In genomic region chr7:73537634-73538423, GRCm38 (mm10) we compare ENCODE assay signal across 8 mouse cellular contexts. TPM values are rescaled to one million over a fixed set of nuclear protein-coding genes. Genes with fewer than 3 reads are reported as not detected.
DNase-seq lines count a peak whose midpoint lies in the region; ATAC-seq lines count a peak whose summit lies in the region.

No protein-coding gene starts in this region.

- no peaks in the 10 kb centered on the region for H3K27me3 ChIP-seq in heart, embryonic 12.5 days (replicated peaks)
- no peaks in the 10 kb centered on the region for H3K27me3 ChIP-seq in liver, embryonic 12.5 days (replicated peaks)
- no peaks in the 10 kb centered on the region for H3K27me3 ChIP-seq in stomach, embryonic 15.5 days (replicated peaks)

- peaks cover 34% of the 10 kb centered on the region for H3K4me1 ChIP-seq in heart, embryonic 12.5 days (replicated peaks)
- peaks cover 48% of the 10 kb centered on the region for H3K4me1 ChIP-seq in liver, embryonic 12.5 days
- H3K4me1 ChIP-seq in stomach, embryonic 15.5 days, result peaks cover 14% of the 10 kb centered on the region

- no peaks in the 10 kb centered on the region for H3K9me3 ChIP-seq in heart, embryonic 12.5 days (replicated peaks)
- no peaks in the 10 kb centered on the region for H3K9me3 ChIP-seq in liver, embryonic 12.5 days (replicated peaks)
- no peaks in the 10 kb centered on the region for H3K9me3 ChIP-seq in stomach, embryonic 15.5 days

- peak; percentile 95 for ATAC-seq in erythroid progenitor cell, adult 5-6 weeks (replicated peaks; ENCODE audit: low FRiP score, poor library complexity, severe bottlenecking)
- ATAC-seq in heart, embryonic 12.5 days (ENCODE audit: insufficient number of reproducible peaks, low FRiP score), result peak; percentile 97
- ATAC-seq in liver, embryonic 12.5 days, result peak; percentile 99
- ATAC-seq in stomach, embryonic 15.5 days (ENCODE audit: insufficient read depth, low FRiP score, low read depth), result peak; percentile 98

- H3K4me2 ChIP-seq in heart, embryonic 12.5 days, result peak overlapping the region; percentile 68
- peak overlapping the region; percentile 80 for H3K4me2 ChIP-seq in liver, embryonic 12.5 days
- peak overlapping the region; percentile 50 for H3K4me2 ChIP-seq in stomach, embryonic 15.5 days

- under 1% methylated on average over 46 of the region's 46 CpGs for WGBS in heart, embryonic 12.5 days
- under 1% methylated on average over 46 of the region's 46 CpGs for WGBS in liver, embryonic 12.5 days (ENCODE audit: insufficient replicate concordance)
- under 1% methylated on average over 46 of the region's 46 CpGs for WGBS in stomach, embryonic 15.5 days

- H3K4me3 ChIP-seq in heart, embryonic 12.5 days, result peak overlapping the region; percentile 52
- H3K4me3 ChIP-seq in liver, embryonic 12.5 days, result peak overlapping the region; percentile 63
- peak overlapping the region; percentile 45 for H3K4me3 ChIP-seq in stomach, embryonic 15.5 days (replicated peaks)

- H3K9ac ChIP-seq in heart, embryonic 12.5 days, result peak overlapping the region; percentile 70
- peak overlapping the region; percentile 75 for H3K9ac ChIP-seq in liver, embryonic 12.5 days
- peak overlapping the region; percentile 7; the same call in 1 of the 2 replicates for H3K9ac ChIP-seq in stomach, embryonic 15.5 days

- DNase-seq in CD4-positive helper T cell, adult 2 months (ENCODE audit: low read depth, low spot score), result peak; percentile 100
- peak; percentile 96 for DNase-seq in brain, embryonic 18.5 days (ENCODE audit: low read depth, low spot score)
- DNase-seq in kidney, postnatal 10 days, result peak; percentile 100
- peak; percentile 100 for DNase-seq in natural killer cell, adult 2 months (ENCODE audit: low spot score in 2 of 2)

- peaks cover 5% of the 10 kb centered on the region for H3K36me3 ChIP-seq in heart, embryonic 12.5 days
- H3K36me3 ChIP-seq in liver, embryonic 12.5 days, result peaks cover 41% of the 10 kb centered on the region
- H3K36me3 ChIP-seq in stomach, embryonic 15.5 days, result no peaks in the 10 kb centered on the region

- peak overlapping the region; percentile 98 for H3K27ac ChIP-seq in heart, embryonic 12.5 days (ENCODE audit: poor library complexity, severe bottlenecking)
- H3K27ac ChIP-seq in liver, embryonic 12.5 days, result peak overlapping the region; percentile 95
- H3K27ac ChIP-seq in stomach, embryonic 15.5 days, result peak overlapping the region; percentile 95

RNA-seq across cellular contexts. Expression of gene Chd2, which starts 3.8 kb away (rescaled TPM):
- total RNA-seq in erythroid progenitor cell, adult 5-6 weeks (2015; ENCODE audit: low replicate concordance), result 63.1 and 106 TPM in 2 replicates
- total RNA-seq in erythroid progenitor cell, adult 5-6 weeks (2017; ENCODE audit: low replicate concordance), result 179 and 206 TPM in 2 replicates
- polyA plus RNA-seq in heart, embryonic 12.5 days (2016; fragmentation: Nextera tagmentation; extraction: Ambion mirVana), result 48.5 and 50.4 TPM in 2 replicates
- polyA plus RNA-seq in liver, embryonic 12.5 days (2016; fragmentation: Nextera tagmentation; extraction: Ambion mirVana), result 26.2 and 28.9 TPM in 2 replicates
- 43.3 and 48.8 TPM in 2 replicates for polyA plus RNA-seq in stomach, embryonic 15.5 days (2015; fragmentation: Nextera tagmentation; extraction: Ambion mirVana)

Comparison
In these comparisons a context has a peak if more than half of its experiments do, and no peak if none do; other contexts are left out.
1. Peak in every context shown above with its lines: DNase-seq, ATAC-seq, H3K4me3 ChIP-seq and H3K27ac ChIP-seq.
2. H3K9ac ChIP-seq: peak in every context shown above with its lines; median percentile 75 in liver, embryonic 12.5 days; 70 in heart, embryonic 12.5 days; 7 in stomach, embryonic 15.5 days.